ENCODE assay signal across 23 mouse cellular contexts in the genomic region with DNA sequence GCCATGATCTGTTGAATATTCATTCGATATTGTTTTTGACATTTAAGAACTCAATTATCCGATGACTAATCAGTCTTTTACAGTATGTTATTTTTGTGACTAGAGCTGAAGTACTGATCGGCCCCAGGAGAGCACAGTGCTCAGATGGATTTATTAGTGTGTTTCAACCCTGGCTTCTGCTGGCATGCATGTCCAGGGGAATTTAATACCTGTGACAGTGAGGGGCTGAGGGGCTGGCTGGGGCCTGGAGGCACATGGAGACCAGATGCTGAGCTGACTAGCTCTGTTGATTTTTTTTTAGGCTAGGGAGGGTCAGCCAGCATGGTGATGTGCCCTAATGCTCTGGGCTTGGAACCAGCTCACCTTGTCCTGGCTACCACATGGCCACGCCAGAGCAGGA.
DNase-seq lines count a peak whose midpoint lies in the region; ATAC-seq lines count a peak whose summit lies in the region.
"Had no signal": no experiment of that assay in that cellular context is flagged by ENCODE, and none has a peak within 500 bp of the region (broad histone marks: within the 10 kb centered on the region; RNA-seq: fewer than 3 reads in every experiment).

No protein-coding gene starts in this region.

- DNase-seq in hindbrain, embryonic 10.5 days (ENCODE audit: low spot score) = peak; percentile 42
- DNase-seq in hindbrain, embryonic 14.5 days (ENCODE audit: low spot score) = no peak
- DNase-seq in neural tube, embryonic 10.5 days (ENCODE audit: extremely low spot score, low spot score) = peak; percentile 59
- peak; percentile 71 for DNase-seq in limb, embryonic 10.5 days (ENCODE audit: low spot score)
- DNase-seq in testis, postnatal 10 days (ENCODE audit: low spot score) = no peak
- DNase-seq in Muller cell, postnatal 12 days (ENCODE audit: inconsistent ontology term) = no peak
- no peak for DNase-seq in thymus, postnatal 36 days
- DNase-seq: adrenal gland, adult 2 months; B cell, adult 2 months; cerebellum, adult 8-10 months; gastrocnemius, postnatal 10 days; heart, adult 18-20 months; kidney, postnatal 10 days; right cerebral cortex, adult 18-20 months had no signal

- H3K9me3 ChIP-seq in hindbrain, embryonic 10.5 days = no peaks in the 10 kb centered on the region
- no peaks in the 10 kb centered on the region for H3K9me3 ChIP-seq in hindbrain, embryonic 14.5 days (ENCODE audit: control insufficient read depth, low read length)
- no peaks in the 10 kb centered on the region for H3K9me3 ChIP-seq in neural tube, embryonic 15.5 days (replicated peaks)
- H3K9me3 ChIP-seq in limb, embryonic 10.5 days (replicated peaks) = no peaks in the 10 kb centered on the region
- H3K9me3 ChIP-seq: heart, embryonic 15.5 days; limb, embryonic 13.5 days; lung, embryonic 15.5 days; midbrain, embryonic 15.5 days had no signal

- H3K4me3 ChIP-seq in hindbrain, embryonic 10.5 days = no peak overlapping the region
- H3K4me3 ChIP-seq in hindbrain, embryonic 14.5 days (replicated peaks; ENCODE audit: low read length) = no peak overlapping the region
- no peak overlapping the region for H3K4me3 ChIP-seq in neural tube, embryonic 15.5 days (replicated peaks)
- H3K4me3 ChIP-seq in limb, embryonic 10.5 days = no peak overlapping the region
- H3K4me3 ChIP-seq: heart, embryonic 15.5 days; limb, embryonic 13.5 days; lung, embryonic 15.5 days; midbrain, embryonic 15.5 days; myocyte had no signal

- H3K27ac ChIP-seq in hindbrain, embryonic 10.5 days = no peak overlapping the region
- H3K27ac ChIP-seq in hindbrain, embryonic 14.5 days = no peak overlapping the region
- H3K27ac ChIP-seq in neural tube, embryonic 15.5 days (replicated peaks) = no peak overlapping the region
- peak overlapping the region; percentile 78 for H3K27ac ChIP-seq in limb, embryonic 10.5 days
- H3K27ac ChIP-seq: heart, embryonic 15.5 days; limb, embryonic 13.5 days; liver, embryonic 14.5 days; lung, embryonic 15.5 days; macrophage; midbrain, embryonic 15.5 days; stomach, postnatal 0 days had no signal

- no peaks in the 10 kb centered on the region for H3K36me3 ChIP-seq in hindbrain, embryonic 10.5 days
- H3K36me3 ChIP-seq in hindbrain, embryonic 14.5 days (replicated peaks; ENCODE audit: control insufficient read depth, insufficient read depth) = no peaks in the 10 kb centered on the region
- no peaks in the 10 kb centered on the region for H3K36me3 ChIP-seq in neural tube, embryonic 15.5 days
- no peaks in the 10 kb centered on the region for H3K36me3 ChIP-seq in limb, embryonic 10.5 days
- H3K36me3 ChIP-seq: heart, embryonic 15.5 days; limb, embryonic 13.5 days; lung, embryonic 15.5 days; midbrain, embryonic 15.5 days had no signal

- H3K4me2 ChIP-seq in hindbrain, embryonic 14.5 days (replicated peaks) = no peak overlapping the region
- no peak overlapping the region for H3K4me2 ChIP-seq in neural tube, embryonic 15.5 days
- H3K4me2 ChIP-seq: heart, embryonic 15.5 days; limb, embryonic 13.5 days; lung, embryonic 15.5 days; midbrain, embryonic 15.5 days had no signal

- WGBS in hindbrain, embryonic 10.5 days = 69% methylated on average over 4 of the region's 4 CpGs
- WGBS in hindbrain, embryonic 14.5 days = 65% methylated on average over 4 of the region's 4 CpGs
- WGBS in neural tube, embryonic 15.5 days = 67% methylated on average over 4 of the region's 4 CpGs
- 56% methylated on average over 4 of the region's 4 CpGs for WGBS in limb, embryonic 10.5 days

- no peak overlapping the region for H3K9ac ChIP-seq in hindbrain, embryonic 14.5 days
- H3K9ac ChIP-seq in neural tube, embryonic 15.5 days (replicated peaks) = no peak overlapping the region
- H3K9ac ChIP-seq: heart, embryonic 15.5 days; limb, embryonic 13.5 days; liver, embryonic 14.5 days; lung, embryonic 15.5 days; midbrain, embryonic 15.5 days had no signal

- ATAC-seq in hindbrain, embryonic 14.5 days (ENCODE audit: low FRiP score) = no peak
- ATAC-seq in neural tube, embryonic 15.5 days (ENCODE audit: low FRiP score) = no peak
- ATAC-seq: midbrain, embryonic 15.5 days had no signal

- H3K27me3 ChIP-seq in hindbrain, embryonic 10.5 days (ENCODE audit: insufficient read depth, poor library complexity, severe bottlenecking) = no peaks in the 10 kb centered on the region
- no peaks in the 10 kb centered on the region for H3K27me3 ChIP-seq in hindbrain, embryonic 14.5 days (ENCODE audit: control insufficient read depth, insufficient read depth, low read length)
- no peaks in the 10 kb centered on the region for H3K27me3 ChIP-seq in neural tube, embryonic 15.5 days (replicated peaks)
- no peaks in the 10 kb centered on the region for H3K27me3 ChIP-seq in limb, embryonic 10.5 days (ENCODE audit: low read depth, poor library complexity, severe bottlenecking)
- H3K27me3 ChIP-seq: heart, embryonic 15.5 days; limb, embryonic 13.5 days; lung, embryonic 15.5 days; midbrain, embryonic 15.5 days had no signal

- H3K4me1 ChIP-seq in hindbrain, embryonic 10.5 days (replicated peaks) = peaks cover 28% of the 10 kb centered on the region
- peaks cover 6% of the 10 kb centered on the region for H3K4me1 ChIP-seq in hindbrain, embryonic 14.5 days (replicated peaks; ENCODE audit: control insufficient read depth, insufficient read depth, low read length)
- H3K4me1 ChIP-seq in neural tube, embryonic 15.5 days = peaks cover 6% of the 10 kb centered on the region
- peaks cover 47% of the 10 kb centered on the region for H3K4me1 ChIP-seq in limb, embryonic 10.5 days
- H3K4me1 ChIP-seq: heart, embryonic 15.5 days; lung, embryonic 15.5 days had no signal

Comparison
In these comparisons a context has a peak if more than half of its experiments do, and no peak if none do; other contexts are left out.
1. DNase-seq: peak in hindbrain, embryonic 10.5 days (single experiment), neural tube, embryonic 10.5 days (single experiment) and limb, embryonic 10.5 days (single experiment); none in hindbrain, embryonic 14.5 days (single experiment), testis, postnatal 10 days (single experiment), Muller cell, postnatal 12 days (single experiment) and thymus, postnatal 36 days (0 of 2).